Mouse (Mus musculus): ENCODE results near the gene Yars. TPM values are rescaled to one million over a fixed set of nuclear protein-coding genes. Genes with fewer than 3 reads are reported as not detected.

The Yars gene
- polyA plus RNA-seq, 1 experiment from 2014 or later = 55.4 TPM

DNA sequence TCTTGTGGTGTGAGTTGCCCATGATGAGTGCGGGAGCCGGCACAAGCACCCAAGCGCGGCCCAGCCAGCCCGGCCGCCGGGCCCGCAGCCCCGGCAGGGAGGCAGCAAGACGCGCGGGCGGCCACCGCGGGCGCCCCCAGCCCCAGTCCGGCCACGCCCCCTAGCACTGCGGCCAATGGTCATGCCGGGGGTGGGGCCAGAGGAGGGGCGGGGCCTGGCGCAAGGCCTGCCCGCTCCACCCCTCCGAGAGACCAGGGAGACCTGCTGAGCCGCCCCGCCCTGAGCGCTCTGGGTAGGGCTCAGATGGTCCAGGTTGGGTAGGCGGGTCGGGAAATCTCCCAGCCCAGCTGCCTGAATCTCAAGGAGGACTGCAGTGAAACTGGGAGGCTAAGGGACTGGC is 49.5 kb downstream of the Yars start:
- Histone ChIP-seq H3K9ac (ENCODE audit: low read depth, low read length) (peak overlapping the region; percentile 67), H3K4me1 (ENCODE audit: control insufficient read depth, insufficient read depth, low read length) (peaks cover 20% of the 10 kb centered on the region), H3K4me3 (ENCODE audit: low read depth, low read length) (peak overlapping the region; percentile 70), H3K27ac (ENCODE audit: low read depth, low read length) (no peak overlapping the region), H3K4me2 (peak overlapping the region; percentile 98), H3K9me3 (replicated peaks; ENCODE audit: control insufficient read depth, low read length) (no peaks in the 10 kb centered on the region), H3K36me3 (ENCODE audit: control insufficient read depth, insufficient read depth, low read length) (no peaks in the 10 kb centered on the region), H3K27me3 (ENCODE audit: control insufficient read depth, insufficient read depth, low read length) (peaks cover 75% of the 10 kb centered on the region)
- WGBS (ENCODE audit: insufficient replicate concordance) = 0% methylated on average over 19 of the region's 29 CpGs
- ATAC-seq (replicated peaks; ENCODE audit: insufficient number of reproducible peaks, low FRiP score, low TSS enrichment) = peak; percentile 82

DNA sequence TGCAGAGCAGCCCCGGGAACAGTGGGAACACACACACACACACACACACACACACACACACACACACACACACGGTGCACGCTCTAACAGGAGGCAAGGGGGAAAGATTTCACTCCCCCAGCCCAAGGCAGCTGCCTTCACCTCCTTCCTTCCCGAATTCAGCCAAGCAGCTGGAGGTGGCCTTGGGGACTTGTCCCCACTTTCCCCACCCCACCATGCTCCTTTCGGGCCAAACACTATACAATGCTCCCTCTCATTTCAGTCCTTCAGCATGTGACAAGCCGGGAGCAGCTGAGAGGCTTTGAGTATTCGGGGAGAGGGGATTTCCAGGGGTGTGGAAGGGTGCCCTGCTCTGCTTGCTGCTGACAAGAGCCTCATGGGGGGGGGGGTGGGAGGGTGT is 52.3 kb downstream of the Yars start:
- 41% methylated on average over 7 of the region's 7 CpGs for WGBS (ENCODE audit: insufficient replicate concordance)
- no peaks in the 10 kb centered on the region for H3K36me3 ChIP-seq (ENCODE audit: control insufficient read depth, insufficient read depth, low read length)
- H3K9ac ChIP-seq (ENCODE audit: low read depth, low read length) = no peak overlapping the region
- H3K27ac ChIP-seq (ENCODE audit: low read depth, low read length) = no peak overlapping the region
- H3K4me1 ChIP-seq (ENCODE audit: control insufficient read depth, insufficient read depth, low read length) = peaks cover 10% of the 10 kb centered on the region
- no peak for ATAC-seq (replicated peaks; ENCODE audit: insufficient number of reproducible peaks, low FRiP score, low TSS enrichment)
- H3K9me3 ChIP-seq (replicated peaks; ENCODE audit: control insufficient read depth, low read length) = no peaks in the 10 kb centered on the region
- no peak overlapping the region for H3K4me3 ChIP-seq (ENCODE audit: low read depth, low read length)
- peaks cover 86% of the 10 kb centered on the region for H3K27me3 ChIP-seq (ENCODE audit: control insufficient read depth, insufficient read depth, low read length)
- no peak overlapping the region for H3K4me2 ChIP-seq

DNA sequence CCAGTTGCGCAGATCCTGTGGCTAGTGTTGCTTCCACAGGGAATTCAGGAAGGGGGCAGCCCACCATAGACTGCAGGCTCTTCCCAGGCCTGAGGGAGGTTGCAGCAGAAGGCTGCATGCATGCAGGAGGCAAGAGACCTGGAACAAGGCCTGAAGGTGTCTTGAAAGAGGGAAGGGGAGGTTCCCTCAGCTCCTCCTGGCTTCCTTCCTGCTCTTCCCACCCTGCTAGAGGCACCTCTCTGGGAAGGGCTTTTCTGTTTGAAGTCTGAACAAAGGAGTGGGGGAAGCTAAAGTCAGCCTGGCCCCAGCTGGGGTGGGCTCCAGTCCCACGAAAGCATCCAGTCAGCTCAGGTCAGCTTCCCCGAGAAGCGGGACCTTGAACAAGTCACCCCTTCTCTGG is 52.8 kb downstream of the Yars start:
- Histone ChIP-seq H3K27ac (ENCODE audit: low read depth, low read length) (no peak overlapping the region), H3K9me3 (replicated peaks; ENCODE audit: control insufficient read depth, low read length) (no peaks in the 10 kb centered on the region), H3K9ac (ENCODE audit: low read depth, low read length) (no peak overlapping the region), H3K4me2 (no peak overlapping the region), H3K4me1 (ENCODE audit: control insufficient read depth, insufficient read depth, low read length) (peaks cover 10% of the 10 kb centered on the region), H3K27me3 (ENCODE audit: control insufficient read depth, insufficient read depth, low read length) (peaks cover 86% of the 10 kb centered on the region), H3K4me3 (ENCODE audit: low read depth, low read length) (no peak overlapping the region), H3K36me3 (ENCODE audit: control insufficient read depth, insufficient read depth, low read length) (no peaks in the 10 kb centered on the region)
- WGBS (ENCODE audit: insufficient replicate concordance) = 42% methylated on average over 4 of the region's 4 CpGs
- ATAC-seq (replicated peaks; ENCODE audit: insufficient number of reproducible peaks, low FRiP score, low TSS enrichment) = no peak

DNA sequence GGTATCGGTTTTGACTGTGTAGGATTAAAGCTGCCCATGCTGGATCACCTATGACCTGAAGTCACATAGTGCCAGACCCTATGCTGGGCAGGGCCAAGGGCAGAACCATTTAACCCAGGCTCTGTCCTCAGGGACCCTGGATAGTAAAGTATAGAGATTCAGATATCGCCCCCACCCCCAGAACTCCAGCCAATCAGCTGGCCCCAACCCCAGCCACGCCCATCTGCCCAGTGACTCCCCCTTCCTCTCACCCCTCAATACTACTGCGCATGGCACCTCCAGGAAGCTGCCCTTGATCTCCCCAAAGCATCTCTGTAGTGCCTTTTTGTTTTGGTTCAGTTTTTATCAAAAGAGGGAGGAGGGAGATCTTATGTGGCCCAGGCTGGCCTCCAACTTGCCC is 53.2 kb downstream of the Yars start:
- Histone ChIP-seq H3K4me1 (ENCODE audit: control insufficient read depth, insufficient read depth, low read length) (peaks cover 10% of the 10 kb centered on the region), H3K27me3 (ENCODE audit: control insufficient read depth, insufficient read depth, low read length) (peaks cover 86% of the 10 kb centered on the region), H3K4me2 (no peak overlapping the region), H3K4me3 (ENCODE audit: low read depth, low read length) (no peak overlapping the region), H3K9me3 (replicated peaks; ENCODE audit: control insufficient read depth, low read length) (no peaks in the 10 kb centered on the region), H3K27ac (ENCODE audit: low read depth, low read length) (no peak overlapping the region), H3K9ac (ENCODE audit: low read depth, low read length) (no peak overlapping the region), H3K36me3 (ENCODE audit: control insufficient read depth, insufficient read depth, low read length) (no peaks in the 10 kb centered on the region)
- WGBS (ENCODE audit: insufficient replicate concordance) = 28% methylated on average over 4 of the region's 4 CpGs
- no peak for ATAC-seq (replicated peaks; ENCODE audit: insufficient number of reproducible peaks, low FRiP score, low TSS enrichment)

DNA sequence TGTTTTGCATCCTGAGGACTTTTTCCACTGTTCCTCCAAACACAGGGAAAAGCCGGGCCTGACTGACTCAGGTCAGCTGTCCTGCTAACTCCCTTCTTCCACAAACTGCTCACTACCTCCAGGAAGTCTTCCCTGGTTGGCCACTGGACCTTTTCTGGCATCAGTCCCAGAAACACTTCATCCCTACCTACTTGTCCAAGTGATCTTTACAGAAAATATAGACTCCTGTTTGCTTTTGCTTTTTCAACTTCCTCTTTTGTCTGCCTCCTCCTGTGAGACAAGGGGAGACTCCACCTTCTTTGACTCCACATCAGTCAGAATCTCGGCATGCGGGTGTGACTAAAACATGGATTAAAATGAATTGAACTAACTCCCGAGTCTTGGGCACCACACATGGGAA is 55.2 kb downstream of the Yars start:
- Histone ChIP-seq H3K4me3 (ENCODE audit: low read depth, low read length) (no peak overlapping the region), H3K4me2 (no peak overlapping the region), H3K27me3 (ENCODE audit: control insufficient read depth, insufficient read depth, low read length) (peaks cover 86% of the 10 kb centered on the region), H3K4me1 (ENCODE audit: control insufficient read depth, insufficient read depth, low read length) (peaks cover 10% of the 10 kb centered on the region; the same call in 1 of the 2 replicates), H3K9ac (ENCODE audit: low read depth, low read length) (no peak overlapping the region), H3K9me3 (replicated peaks; ENCODE audit: control insufficient read depth, low read length) (no peaks in the 10 kb centered on the region), H3K27ac (ENCODE audit: low read depth, low read length) (no peak overlapping the region), H3K36me3 (ENCODE audit: control insufficient read depth, insufficient read depth, low read length) (no peaks in the 10 kb centered on the region)
- ATAC-seq (replicated peaks; ENCODE audit: insufficient number of reproducible peaks, low FRiP score, low TSS enrichment) = no peak
- WGBS (ENCODE audit: insufficient replicate concordance) = 54% methylated on average over 4 of the region's 4 CpGs

DNA sequence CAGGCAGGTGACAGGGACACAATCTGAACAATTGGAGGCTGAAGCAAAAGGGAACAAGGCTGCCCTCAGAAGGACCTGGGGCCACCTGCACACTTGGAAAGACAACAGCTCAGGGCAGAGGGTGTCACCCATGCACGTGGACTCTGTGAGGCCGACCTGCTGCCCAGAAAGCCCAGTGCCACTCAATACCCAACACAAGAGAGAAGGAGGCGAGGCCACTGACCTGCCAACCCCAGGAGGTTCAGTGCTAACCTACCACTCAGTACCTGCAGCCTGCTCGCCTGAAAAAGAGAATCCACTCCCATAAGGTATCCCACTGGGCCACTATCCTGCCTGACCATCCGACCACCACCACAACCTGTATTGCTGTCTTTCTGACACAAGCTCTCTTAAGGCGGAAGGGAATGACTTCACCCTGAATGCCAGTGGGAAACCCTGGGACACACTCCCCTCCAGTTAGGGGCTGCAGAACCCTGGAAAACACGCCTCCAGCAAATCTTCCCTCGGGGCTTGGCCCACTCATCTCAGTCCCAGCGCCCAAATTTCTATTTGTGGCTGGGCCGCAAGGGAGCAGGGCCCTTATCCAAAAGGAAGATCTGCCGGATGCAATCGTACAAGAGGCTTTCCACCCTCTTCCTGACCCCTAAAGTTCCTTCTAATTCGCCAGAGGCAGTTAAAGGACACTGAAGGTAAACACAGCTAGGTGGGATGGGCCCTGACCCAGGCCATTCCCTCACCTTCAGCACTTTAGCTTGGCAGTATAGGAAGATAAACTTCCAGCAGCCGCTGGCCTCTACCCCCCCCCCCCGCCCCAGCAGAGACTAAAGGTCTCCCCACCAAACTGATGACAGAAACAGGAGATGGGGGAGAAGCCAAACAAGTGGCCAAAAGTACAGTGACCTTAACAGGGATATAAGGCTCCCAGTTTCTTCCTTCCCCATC is 57.1 kb downstream of the Yars start:
- no peak overlapping the region for H3K4me2 ChIP-seq
- H3K9me3 ChIP-seq (replicated peaks; ENCODE audit: control insufficient read depth, low read length) = no peaks in the 10 kb centered on the region
- H3K27ac ChIP-seq (ENCODE audit: low read depth, low read length) = no peak overlapping the region
- H3K4me3 ChIP-seq (ENCODE audit: low read depth, low read length) = no peak overlapping the region
- peaks cover 89% of the 10 kb centered on the region for H3K27me3 ChIP-seq (ENCODE audit: control insufficient read depth, insufficient read depth, low read length)
- 38% methylated on average over 15 of the region's 15 CpGs for WGBS (ENCODE audit: insufficient replicate concordance)
- H3K4me1 ChIP-seq (ENCODE audit: control insufficient read depth, insufficient read depth, low read length) = peaks cover 17% of the 10 kb centered on the region
- no peak for ATAC-seq (replicated peaks; ENCODE audit: insufficient number of reproducible peaks, low FRiP score, low TSS enrichment)
- no peak overlapping the region for H3K9ac ChIP-seq (ENCODE audit: low read depth, low read length)
- H3K36me3 ChIP-seq (ENCODE audit: control insufficient read depth, insufficient read depth, low read length) = no peaks in the 10 kb centered on the region

DNA sequence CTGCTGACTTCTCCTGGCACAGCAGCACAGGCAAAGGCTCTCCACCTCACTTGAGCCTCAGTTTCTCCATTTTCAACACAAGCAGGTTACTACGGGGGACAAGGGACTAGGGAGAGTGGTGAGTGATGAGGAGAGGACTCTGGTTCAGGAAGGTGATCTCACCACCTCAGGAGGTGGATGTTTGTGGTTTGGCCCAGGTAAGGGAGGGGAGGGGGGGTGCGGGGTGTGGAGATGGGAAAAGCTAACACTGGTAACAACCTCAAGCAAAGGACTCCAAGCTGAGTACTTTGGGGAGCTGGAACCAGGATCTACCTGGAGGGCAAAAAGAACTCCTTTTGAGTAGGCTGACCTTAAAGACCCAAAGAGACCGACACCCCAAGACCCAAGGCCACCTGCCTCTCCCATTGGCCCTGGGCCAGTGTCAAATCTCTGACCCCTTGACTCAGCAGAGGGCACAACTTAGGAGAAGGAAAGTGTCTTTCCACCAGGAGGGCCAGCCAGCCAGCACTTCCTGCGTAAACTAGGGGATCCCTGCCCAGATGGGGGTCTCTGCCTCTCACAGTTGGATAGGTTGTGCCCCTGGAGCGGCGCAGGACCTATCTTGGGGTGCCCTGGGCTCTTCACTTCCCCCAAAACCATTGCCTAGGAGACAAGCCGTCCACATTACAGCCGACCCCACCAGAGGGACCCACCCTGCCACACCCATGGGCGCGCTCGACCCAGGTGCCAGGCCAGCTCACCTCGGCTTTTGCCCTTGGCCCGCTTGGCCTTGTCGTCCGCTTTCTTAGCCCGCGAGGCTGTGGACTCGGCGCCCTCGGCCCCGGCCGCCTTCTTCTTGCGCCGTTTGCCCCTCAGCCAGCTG is 58.1 kb downstream of the Yars start:
- Histone ChIP-seq H3K9ac (ENCODE audit: low read depth, low read length) (peak overlapping the region; percentile 66), H3K36me3 (ENCODE audit: control insufficient read depth, insufficient read depth, low read length) (no peaks in the 10 kb centered on the region), H3K4me1 (ENCODE audit: control insufficient read depth, insufficient read depth, low read length) (peaks cover 17% of the 10 kb centered on the region), H3K4me3 (ENCODE audit: low read depth, low read length) (peak overlapping the region; percentile 60), H3K9me3 (replicated peaks; ENCODE audit: control insufficient read depth, low read length) (no peaks in the 10 kb centered on the region), H3K27me3 (ENCODE audit: control insufficient read depth, insufficient read depth, low read length) (peaks cover 87% of the 10 kb centered on the region), H3K4me2 (peak overlapping the region; percentile 99), H3K27ac (ENCODE audit: low read depth, low read length) (no peak overlapping the region)
- 7% methylated on average over 24 of the region's 24 CpGs for WGBS (ENCODE audit: insufficient replicate concordance)
- ATAC-seq (replicated peaks; ENCODE audit: insufficient number of reproducible peaks, low FRiP score, low TSS enrichment) = no peak

DNA sequence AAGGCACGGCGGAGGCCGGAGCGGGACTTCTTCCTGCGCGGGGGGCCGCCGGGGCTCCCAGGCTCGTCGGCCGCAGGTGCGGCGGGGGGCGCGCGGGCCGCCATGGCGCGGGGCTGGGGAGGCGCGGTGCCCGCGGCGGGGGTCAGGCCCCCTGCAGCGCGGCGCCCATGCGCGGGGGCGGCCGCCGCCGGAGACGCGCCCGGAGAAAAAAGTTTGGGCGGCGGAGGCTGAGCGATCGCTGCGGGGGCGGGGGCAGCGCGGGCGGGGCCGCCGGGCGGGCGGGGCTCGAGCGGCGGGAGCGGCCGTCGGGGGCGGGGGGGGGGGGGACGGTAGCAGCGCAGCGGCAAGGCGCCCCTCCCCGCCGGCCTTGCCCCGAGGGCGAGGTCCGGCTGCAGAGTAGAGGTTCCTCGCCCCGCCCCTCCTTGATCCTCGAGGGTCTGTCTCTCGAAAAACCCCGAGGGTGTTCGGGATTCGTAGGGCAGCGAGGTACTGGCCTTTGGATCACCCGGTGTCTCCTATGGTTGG is 58.7 kb downstream of the Yars start:
- Histone ChIP-seq H3K9ac (ENCODE audit: low read depth, low read length) (peak overlapping the region; percentile 66), H3K4me3 (ENCODE audit: low read depth, low read length) (peak overlapping the region; percentile 60), H3K9me3 (replicated peaks; ENCODE audit: control insufficient read depth, low read length) (no peaks in the 10 kb centered on the region), H3K4me2 (peak overlapping the region; percentile 99), H3K36me3 (ENCODE audit: control insufficient read depth, insufficient read depth, low read length) (no peaks in the 10 kb centered on the region), H3K27me3 (ENCODE audit: control insufficient read depth, insufficient read depth, low read length) (peaks cover 82% of the 10 kb centered on the region), H3K4me1 (ENCODE audit: control insufficient read depth, insufficient read depth, low read length) (peaks cover 17% of the 10 kb centered on the region), H3K27ac (ENCODE audit: low read depth, low read length) (no peak overlapping the region)
- no peak for ATAC-seq (replicated peaks; ENCODE audit: insufficient number of reproducible peaks, low FRiP score, low TSS enrichment)
- under 1% methylated on average over 41 of the region's 74 CpGs for WGBS (ENCODE audit: insufficient replicate concordance)
